Mouse (Mus musculus) myocyte (in vitro differentiated cells): ENCODE measurements around the gene Prdm13. TPM values are rescaled to one million over a fixed set of nuclear protein-coding genes. Genes with fewer than 3 reads are reported as not detected.

Source experiments
- H3K27me3 ChIP-seq: one replicate; pipeline ENCODE4 v1.6.1; 2011; ENCODE audit not compliant: control insufficient read depth, insufficient read depth, insufficient read length
- H3K36me3 ChIP-seq: one replicate; pipeline ENCODE4 v1.6.1; 2011; ENCODE audit not compliant: control insufficient read depth, insufficient read depth
- H3K4me2 ChIP-seq: one replicate; pipeline ENCODE4 v1.6.1; 2011; ENCODE audit warnings: low read depth, control low read depth
- H3K4me3 ChIP-seq: one replicate; pipeline ENCODE4 v1.5.1; 2011; ENCODE audit warnings: mild to moderate bottlenecking, control low read depth, moderate library complexity
- H3K79me2 ChIP-seq: one replicate; pipeline ENCODE4 v1.6.1; 2011; ENCODE audit not compliant: control insufficient read depth, insufficient read depth
- H3ac ChIP-seq: one replicate; pipeline ENCODE4 v1.6.1; 2011; ENCODE audit not compliant: control insufficient read depth, insufficient read length
- CEBPB ChIP-seq: IDR thresholded peaks from 2 replicates; pipeline ENCODE4 v1.6.1; 2011; ENCODE audit warnings: mild to moderate bottlenecking, moderate library complexity; ENCODE audit not compliant: poor library complexity, insufficient read depth, severe bottlenecking
- E2F4 ChIP-seq: IDR thresholded peaks from one replicate; pipeline ENCODE4 v1.6.1; 2011; ENCODE audit warnings: mild to moderate bottlenecking, control low read depth, moderate library complexity; ENCODE audit not compliant: insufficient read depth
- MAX ChIP-seq: IDR thresholded peaks from one replicate; pipeline ENCODE4 v1.6.1; 2011; ENCODE audit warnings: low read depth, mild to moderate bottlenecking, control low read depth
- MYOD1 ChIP-seq, 3 experiments: IDR thresholded peaks; one replicate each; pipeline ENCODE4 v1.6.1; 2011; ENCODE audit warnings: control low read depth in 2 of 3, low read depth in 2 of 3, mild to moderate bottlenecking in 2 of 3, moderate library complexity in 1 of 3; ENCODE audit not compliant: insufficient read length in 2 of 3, control insufficient read depth in 1 of 3
- MYOG ChIP-seq, 3 experiments: IDR thresholded peaks; one replicate each; pipeline ENCODE4 v1.6.1; 2011; ENCODE audit warnings: control low read depth in 2 of 3, low read depth in 2 of 3, mild to moderate bottlenecking in 2 of 3; ENCODE audit not compliant: insufficient read length in 2 of 3, control insufficient read depth in 1 of 3, insufficient read depth in 1 of 3
- POLR2A ChIP-seq: IDR thresholded peaks from one replicate; pipeline ENCODE4 v1.6.1; 2011; ENCODE audit warnings: low read depth, mild to moderate bottlenecking, control low read depth, moderate library complexity; ENCODE audit not compliant: insufficient read length
- POLR2AphosphoS2 ChIP-seq: IDR thresholded peaks from one replicate; pipeline ENCODE4 v1.6.1; 2011; ENCODE audit warnings: low read depth, control low read depth; ENCODE audit not compliant: insufficient read length
- REST ChIP-seq: IDR thresholded peaks from one replicate; pipeline ENCODE4 v1.6.1; 2011; ENCODE audit warnings: mild to moderate bottlenecking, control low read depth, moderate library complexity; ENCODE audit not compliant: insufficient read depth, insufficient read length
- SRF ChIP-seq: IDR thresholded peaks from one replicate; pipeline ENCODE4 v1.6.1; 2011; ENCODE audit warnings: low read depth; ENCODE audit not compliant: control insufficient read depth, insufficient read length
- TCF12 ChIP-seq: IDR thresholded peaks from one replicate; pipeline ENCODE4 v1.6.1; 2011; ENCODE audit warnings: mild to moderate bottlenecking, control low read depth; ENCODE audit not compliant: poor library complexity, insufficient read depth, severe bottlenecking
- TCF3 ChIP-seq: IDR thresholded peaks from one replicate; pipeline ENCODE4 v1.6.1; 2011; ENCODE audit warnings: low read depth, control low read depth; ENCODE audit not compliant: insufficient read length
- USF1 ChIP-seq: IDR thresholded peaks from one replicate; pipeline ENCODE4 v1.6.1; 2011; ENCODE audit warnings: low read depth, mild to moderate bottlenecking, control low read depth, moderate library complexity
- polyA plus RNA-seq: library from polyadenylated mRNA; unstranded; fragments of >200 nt; fragmentation: generic; extraction: Trizol; gene quantifications from one replicate; pipeline ENCODE4 v1.2.1, GENCODE M21; 2012; ENCODE audit warnings: missing spikeins

Gene Prdm13
- polyA plus RNA-seq, 1 experiment = not detected

DNA sequence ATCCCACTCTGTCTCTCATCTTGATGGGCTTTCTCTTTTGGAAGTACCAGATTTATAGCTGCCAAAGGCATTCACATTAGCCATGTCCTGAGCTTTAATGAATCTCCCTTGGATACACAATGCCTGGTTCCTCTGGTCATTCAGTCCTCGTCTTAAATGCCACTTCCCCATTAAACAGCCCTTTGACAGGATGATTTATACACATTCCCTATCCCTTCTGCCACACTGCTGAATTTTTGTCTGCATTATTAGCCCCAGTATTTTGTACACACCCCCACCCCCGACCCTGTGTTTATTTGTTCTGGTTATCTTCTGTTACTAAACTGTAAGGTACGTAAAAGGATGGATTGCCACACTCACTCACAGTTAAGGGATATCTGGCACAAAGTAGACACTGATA, 27.6 kb downstream of the Prdm13 start:
- TF ChIP-seq POLR2AphosphoS2 = no peak
- Histone ChIP-seq H3ac (no peak overlapping the region), H3K4me2 (no peak overlapping the region), H3K27me3 (no peaks in the 10 kb centered on the region), H3K36me3 (no peaks in the 10 kb centered on the region), H3K79me2 (no peaks in the 10 kb centered on the region), H3K4me3 (no peak overlapping the region)

DNA sequence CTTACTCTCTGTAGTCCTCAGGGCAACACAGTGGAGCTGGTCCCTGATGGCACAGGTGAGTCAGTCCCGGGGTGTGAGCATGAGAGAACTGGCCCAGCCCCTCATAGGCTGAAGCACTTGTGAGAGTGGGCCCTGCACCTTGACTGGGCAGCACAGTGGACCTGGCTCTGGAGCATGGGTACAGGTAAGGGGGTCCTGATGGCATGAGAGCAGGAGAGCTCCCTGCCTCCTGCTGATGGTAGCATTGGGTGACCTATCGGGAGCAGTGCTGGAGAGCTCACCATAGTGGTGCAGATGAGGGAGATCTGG, 56.5 kb downstream of the Prdm13 start:
- TF ChIP-seq POLR2AphosphoS2 = no peak
- TF ChIP-seq USF1 = no peak
- no peak for TF ChIP-seq MYOD1 (IDR thresholded peaks at IDR 0.05; ENCODE audit: control insufficient read depth in 1 of 3, insufficient read length in 2 of 3, low read depth in 2 of 3)
- TF ChIP-seq SRF = no peak
- TF ChIP-seq MAX = no peak
- no peak for TF ChIP-seq REST
- no peak for TF ChIP-seq TCF12
- TF ChIP-seq E2F4 = no peak
- TF ChIP-seq MYOG (IDR thresholded peaks at IDR 0.05; ENCODE audit: control insufficient read depth in 1 of 3, insufficient read depth in 1 of 3, insufficient read length in 2 of 3, low read depth in 2 of 3) = no peak
- TF ChIP-seq POLR2A = no peak
- TF ChIP-seq CEBPB = no peak
- no peak for TF ChIP-seq TCF3
- Histone ChIP-seq H3K79me2 (no peaks in the 10 kb centered on the region), H3K36me3 (no peaks in the 10 kb centered on the region), H3K27me3 (no peaks in the 10 kb centered on the region), H3ac (no peak overlapping the region), H3K4me2 (no peak overlapping the region), H3K4me3 (no peak overlapping the region)

DNA sequence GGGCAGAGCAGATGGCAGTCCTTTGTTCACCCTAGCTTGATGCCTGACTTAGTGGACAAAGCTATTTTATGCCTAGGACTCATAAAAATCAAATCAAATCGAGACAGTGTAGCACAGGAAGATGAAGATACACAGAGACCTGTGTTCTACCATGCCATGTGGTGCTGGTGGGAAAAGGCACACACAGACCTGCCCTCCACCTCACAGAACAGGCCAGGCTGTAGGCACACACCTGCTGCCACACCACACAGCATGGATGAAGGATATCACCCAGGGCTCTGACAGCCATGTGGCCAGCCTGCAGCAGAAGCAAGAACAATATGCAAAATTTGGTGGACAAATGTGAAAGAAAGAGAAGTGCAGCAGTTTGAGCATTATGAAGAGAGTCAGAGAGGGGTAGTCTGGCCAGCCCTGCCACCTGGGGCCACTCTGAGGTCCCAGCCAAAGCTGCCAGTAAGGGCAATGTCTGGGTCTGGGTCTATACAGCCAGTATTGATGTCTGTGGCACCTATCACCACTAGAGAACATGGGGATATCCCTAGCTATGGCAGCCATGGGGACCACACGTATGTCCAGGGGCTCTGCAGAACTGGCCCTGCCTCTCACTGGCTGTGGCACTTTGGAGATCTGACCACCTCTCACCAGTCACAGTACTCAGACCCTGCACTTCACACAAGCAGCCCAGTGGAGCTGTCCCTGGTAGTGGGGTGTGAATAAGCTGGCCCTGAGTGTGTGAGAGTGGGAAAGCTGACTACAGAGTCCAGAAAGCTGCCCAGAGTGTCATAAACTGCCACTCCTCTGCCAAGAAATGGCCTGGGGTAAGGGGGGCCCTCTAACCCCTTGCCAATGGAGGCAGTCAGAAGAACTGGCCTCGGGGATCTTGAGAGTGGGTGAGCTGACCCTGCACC, 57.1 kb downstream of the Prdm13 start:
- TF ChIP-seq MAX (no peak), CEBPB (no peak), MYOG (IDR thresholded peaks at IDR 0.05; ENCODE audit: control insufficient read depth in 1 of 3, insufficient read depth in 1 of 3, insufficient read length in 2 of 3, low read depth in 2 of 3) (no peak), MYOD1 (IDR thresholded peaks at IDR 0.05; ENCODE audit: control insufficient read depth in 1 of 3, insufficient read length in 2 of 3, low read depth in 2 of 3) (no peak), E2F4 (no peak), REST (no peak), TCF12 (no peak), TCF3 (no peak), SRF (no peak), POLR2A (no peak), POLR2AphosphoS2 (no peak), USF1 (no peak)
- Histone ChIP-seq H3K27me3 (no peaks in the 10 kb centered on the region), H3K79me2 (no peaks in the 10 kb centered on the region), H3K4me2 (no peak overlapping the region), H3K36me3 (no peaks in the 10 kb centered on the region), H3K4me3 (no peak overlapping the region), H3ac (no peak overlapping the region)

Other genes with a start within 250 kb of the Prdm13 start
- 8.5 TPM for gene Ccnc, start 41.7 kb upstream of the Prdm13 start, polyA plus RNA-seq
- gene Usp45, start 81.2 kb upstream of the Prdm13 start, polyA plus RNA-seq = 3.8 TPM
- 7.5 TPM for gene Tstd3, start 81.2 kb upstream of the Prdm13 start, polyA plus RNA-seq
- gene Pnisr, start 161.6 kb upstream of the Prdm13 start, polyA plus RNA-seq = 9.8 TPM
- 11.1 TPM for gene Coq3, start 193.7 kb upstream of the Prdm13 start, polyA plus RNA-seq
- gene Faxc, start 245.4 kb upstream of the Prdm13 start, polyA plus RNA-seq = 2.7 TPM